Mouse (Mus musculus) urinary bladder, postnatal 25 days (tissue): ENCODE data around the gene Nagk.
A peak's percentile ranks its signal among the peaks of the same experiment; 100 is the strongest.
"Not testable (repeated sequence)": the region's sequence is repeated elsewhere in the genome, so short reads cannot be mapped to it uniquely, and the experiment has no call there.

Source experiments
- DNase-seq: peaks from one replicate; pipeline ENCODE4 v3.0.0; 2022; ENCODE audit warnings: low spot score

Gene Nagk

DNA sequence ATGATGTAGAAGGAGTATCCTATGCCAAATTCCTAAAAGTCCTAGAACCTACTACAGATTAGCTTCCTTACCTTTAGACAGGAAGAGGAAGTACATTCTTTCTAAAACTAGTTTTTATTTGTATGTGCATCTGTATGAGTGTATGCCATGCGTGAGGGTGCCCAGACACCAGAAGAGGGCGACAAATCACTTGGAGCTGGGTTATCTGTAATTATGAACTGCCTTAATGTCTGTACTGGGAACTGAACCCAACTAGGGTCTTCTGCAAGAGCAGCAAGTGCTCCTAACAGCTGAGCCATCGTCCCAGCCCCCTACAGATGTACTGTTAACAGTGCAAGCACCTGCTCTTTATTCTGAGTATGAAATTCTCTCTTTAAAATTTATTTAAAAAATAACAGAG, 21.0 kb downstream of the Nagk start:
- no peak for DNase-seq

DNA sequence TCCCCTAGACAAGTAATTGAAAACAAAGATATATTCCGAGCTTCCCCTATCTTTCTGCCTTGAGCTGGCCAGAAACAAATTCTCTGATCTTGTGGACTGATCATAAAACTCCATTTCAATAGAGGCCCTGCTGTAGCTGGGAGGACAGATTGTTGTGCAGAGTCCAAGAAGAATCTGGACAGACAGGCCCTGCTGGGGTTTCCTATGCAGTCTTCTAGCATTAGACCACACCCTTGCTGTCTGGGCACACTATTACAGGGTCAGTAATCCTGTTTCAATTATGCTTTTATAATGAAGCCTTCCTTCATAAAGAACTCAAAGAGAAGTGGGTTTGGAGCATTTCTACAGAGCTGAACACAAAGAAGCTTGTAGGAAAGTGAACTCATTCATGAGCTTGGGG, 24.2 kb downstream of the Nagk start:
- no peak for DNase-seq

DNA sequence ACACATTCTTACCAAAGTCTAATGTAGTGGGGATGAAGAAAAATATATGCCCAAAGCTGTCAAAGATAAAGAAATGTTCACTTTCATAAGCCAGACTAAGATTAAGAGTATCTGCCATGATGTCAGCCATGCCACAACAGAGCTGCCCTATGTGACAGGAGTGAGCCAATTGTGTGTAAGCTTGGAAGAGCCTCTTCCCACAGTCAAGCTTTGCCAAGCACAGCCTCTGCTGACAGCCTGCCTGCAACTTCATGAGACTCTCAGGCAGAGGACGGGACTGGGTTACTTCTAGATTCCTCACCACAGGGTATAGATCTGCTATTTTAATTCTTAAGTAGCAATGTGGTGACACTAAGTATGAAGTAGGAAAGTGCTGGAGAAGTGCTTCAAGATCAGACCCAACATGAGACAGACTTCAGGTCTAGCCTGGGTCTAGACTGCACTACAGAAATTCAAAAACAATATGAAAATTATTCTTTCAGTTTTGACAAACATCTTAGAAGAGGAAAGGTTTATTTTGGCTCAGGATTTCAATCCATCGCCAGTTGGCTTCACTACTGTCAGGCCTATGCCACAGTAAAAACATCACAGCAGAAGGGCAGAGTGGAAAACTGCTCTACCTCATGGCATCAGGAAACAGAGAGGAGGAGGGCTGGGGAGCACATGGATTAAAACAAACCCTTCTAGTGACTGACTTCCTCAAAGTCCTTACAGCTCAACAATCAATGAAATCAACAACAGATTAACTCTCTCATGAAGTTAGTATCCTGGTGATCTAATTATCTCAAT, 26.1 kb downstream of the Nagk start:
- DNase-seq = no peak

DNA sequence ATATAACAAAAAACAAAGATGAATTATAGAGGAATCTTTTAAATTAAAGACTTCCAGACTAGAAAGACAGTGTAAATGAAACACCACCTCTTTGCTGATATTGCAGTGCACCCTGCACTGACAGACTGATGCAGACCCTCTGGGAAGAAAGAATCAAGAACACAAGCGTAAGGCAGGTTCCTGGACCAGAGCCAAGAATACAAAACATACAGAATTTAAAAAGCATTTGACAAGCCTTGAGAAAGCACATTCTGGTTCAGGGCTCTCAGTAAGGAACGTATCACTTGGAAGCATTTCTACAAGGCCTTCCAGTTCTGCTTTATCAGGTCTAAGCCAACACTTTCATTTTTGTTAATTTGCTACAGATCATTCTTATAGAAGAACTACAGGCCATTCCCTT, 27.1 kb downstream of the Nagk start:
- no peak for DNase-seq

DNA sequence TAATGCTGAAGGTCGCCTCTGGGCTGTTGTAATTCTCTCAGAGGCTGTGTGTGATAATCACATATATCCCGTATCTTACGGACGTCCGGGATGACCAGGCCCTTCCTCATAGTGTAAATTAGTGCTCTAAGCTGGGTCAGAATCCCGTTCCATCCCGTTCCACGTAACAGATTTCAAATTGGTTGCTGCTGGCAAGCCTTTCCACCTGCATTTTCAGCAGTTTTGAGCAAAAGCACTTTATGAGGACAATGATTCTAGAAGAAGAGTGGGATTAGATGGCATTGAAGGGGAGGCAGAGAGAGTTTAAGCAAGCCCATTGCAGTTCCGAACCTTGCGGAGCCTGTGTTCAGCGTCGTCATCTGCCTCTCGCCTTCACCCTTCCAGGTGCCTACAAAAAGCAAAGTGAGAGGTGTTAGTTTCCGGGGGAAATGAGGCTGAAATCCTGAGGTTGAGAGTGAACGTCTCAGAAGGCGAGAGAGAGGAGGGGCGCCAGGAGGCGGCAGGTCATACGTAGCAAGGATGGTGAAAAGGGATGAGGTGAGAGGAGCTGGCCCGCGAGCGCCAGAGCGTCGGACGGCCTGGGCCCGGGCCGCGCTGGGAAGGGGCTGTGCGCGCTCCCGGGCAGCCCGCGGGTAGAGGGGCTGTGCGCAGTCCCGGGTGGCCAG, 36.3 kb downstream of the Nagk start:
- DNase-seq = no peak

DNA sequence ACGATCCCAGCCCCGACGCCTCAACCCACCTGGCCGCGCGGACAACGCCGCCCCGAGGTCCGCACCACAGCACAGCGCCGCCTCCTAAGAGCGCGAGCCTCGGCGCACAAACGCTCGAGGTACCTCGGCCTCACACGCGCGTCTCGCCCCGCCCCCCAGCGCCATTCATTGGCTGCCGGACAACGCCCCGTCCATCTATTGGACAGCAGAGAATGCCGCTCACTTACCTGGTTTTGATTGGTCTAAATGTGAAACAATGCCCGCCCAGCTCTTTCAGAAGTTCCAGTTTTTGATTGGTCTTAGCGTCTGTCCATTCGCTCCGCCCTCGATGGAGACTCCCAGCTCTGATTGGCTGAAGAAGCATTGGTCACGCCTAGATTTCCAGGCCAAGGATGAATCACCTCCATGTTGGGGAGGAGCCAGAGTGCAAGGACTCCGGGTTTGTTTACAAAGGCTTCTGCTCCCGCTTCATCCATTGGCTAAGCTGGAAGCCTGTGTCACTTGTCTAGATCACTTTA, 36.9 kb downstream of the Nagk start, which contains the start of gene Paip2b:
Gene Paip2b (minus strand): TSS at position 136 of the 518 bp plus-strand sequence.
- peak; percentile 94 for DNase-seq

DNA sequence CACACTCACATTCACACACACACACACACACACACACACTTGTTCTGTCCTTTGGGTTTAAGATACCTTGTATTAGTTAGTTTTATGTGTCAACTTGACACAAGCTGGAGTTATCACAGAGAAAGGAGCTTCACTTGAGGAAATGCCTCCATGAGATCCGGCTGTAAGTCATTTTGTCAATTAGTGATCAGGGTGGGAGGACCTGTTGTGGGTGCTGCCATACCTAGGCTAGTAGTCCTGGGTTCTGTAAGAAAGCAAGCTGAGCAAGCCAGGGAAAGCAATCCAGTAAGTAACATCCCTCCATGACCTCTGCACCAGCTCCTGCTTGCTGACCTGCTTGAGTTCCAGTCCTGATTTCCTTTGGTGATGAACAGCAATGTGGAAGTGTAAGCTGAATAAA, 37.6 kb downstream of the Nagk start:
- not testable (repeated sequence) for DNase-seq

DNA sequence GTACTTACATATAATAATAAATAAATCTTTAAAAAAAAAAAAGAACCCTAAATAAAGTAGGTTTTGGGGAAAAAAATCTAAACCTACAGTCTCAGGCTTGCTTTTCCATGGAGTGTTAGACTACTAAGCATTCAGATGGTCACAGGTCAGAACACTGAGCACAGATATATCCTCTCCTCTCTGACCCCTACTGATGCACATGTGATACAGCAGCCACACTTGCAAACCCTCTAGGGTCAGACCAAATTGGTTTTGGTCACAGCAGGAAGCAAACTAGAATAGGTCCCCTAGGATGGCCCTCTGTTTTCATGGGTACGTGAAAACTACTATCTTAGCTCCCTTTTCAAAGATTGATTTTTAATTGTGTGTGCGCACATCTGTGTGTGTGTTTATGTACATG, 42.0 kb downstream of the Nagk start:
- no peak for DNase-seq

DNA sequence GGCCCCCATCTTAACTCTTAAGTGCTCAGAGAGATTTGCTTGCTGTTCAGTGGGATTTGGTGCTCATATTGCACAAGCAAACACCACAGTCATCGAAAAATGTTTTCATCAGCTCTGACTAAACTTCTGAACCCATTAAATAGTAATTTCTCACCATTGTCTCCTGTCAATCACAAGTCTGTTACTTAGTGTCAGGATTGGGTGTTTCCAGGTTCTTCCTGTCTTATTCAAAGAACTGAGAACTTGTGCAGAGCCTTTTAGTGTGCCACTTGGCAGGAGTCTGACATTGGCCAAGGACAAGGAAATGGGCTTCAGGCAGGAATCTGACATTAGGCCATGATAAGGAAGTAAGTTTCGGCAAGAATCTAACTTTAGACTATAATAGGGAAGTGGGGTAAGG, 43.3 kb downstream of the Nagk start:
- no peak for DNase-seq

DNA sequence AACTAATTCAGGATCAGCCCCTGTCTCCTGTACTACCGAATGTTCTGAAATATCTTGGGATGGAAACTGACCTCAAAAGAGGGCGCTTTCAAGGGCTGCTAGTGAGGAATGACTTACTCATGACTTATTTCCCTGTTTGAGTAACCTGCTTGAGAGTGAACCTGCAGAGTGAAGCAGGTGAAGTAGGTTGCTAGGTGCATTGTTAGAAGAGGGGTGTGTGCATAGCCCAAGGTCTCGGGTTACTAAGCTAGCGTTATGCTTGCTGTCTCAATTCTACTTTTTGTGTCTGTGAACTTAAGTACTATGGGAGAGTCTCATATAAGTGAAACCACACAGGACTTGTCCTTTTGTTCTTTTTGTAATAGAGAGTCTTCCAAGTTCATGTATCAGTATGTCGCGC, 45.3 kb downstream of the Nagk start:
- DNase-seq = no peak

DNA sequence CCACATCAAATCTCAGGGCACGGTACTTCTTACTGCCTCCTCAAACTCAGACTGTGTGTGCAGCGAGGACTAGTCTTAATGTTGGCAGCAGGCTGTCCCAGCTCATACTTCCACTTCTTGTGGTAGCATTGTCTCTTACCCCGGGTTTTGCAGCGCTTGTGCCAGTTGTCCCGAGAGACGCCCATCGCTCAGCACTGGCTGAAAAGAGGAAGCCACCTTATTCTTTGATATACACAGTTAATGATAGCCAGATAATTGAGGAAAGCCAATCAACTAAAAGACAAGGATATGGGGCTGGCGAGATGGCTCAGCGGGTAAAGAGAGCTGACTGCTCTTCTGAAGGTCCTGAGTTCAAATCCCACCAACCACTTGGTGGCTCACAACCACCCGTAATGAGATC, 50.1 kb downstream of the Nagk start:
- no peak for DNase-seq

DNA sequence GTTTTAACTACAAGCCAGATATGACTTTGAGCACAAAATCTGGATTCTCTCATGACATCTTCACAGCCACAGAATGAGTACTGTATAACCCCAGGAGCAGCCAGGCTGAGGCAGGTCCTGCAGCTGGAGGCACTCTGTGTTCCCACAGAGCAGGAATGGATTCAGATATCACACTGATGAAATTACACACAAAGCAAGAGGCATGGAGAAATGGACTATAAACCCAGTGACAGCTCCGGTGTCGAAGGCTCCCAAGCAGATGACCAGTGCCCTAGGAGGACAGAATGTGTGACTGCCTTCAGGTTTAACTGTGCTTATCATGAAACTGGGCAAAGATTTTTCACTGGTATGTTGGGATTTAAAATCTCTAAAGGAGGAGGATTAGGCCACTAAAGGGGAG, 51.4 kb downstream of the Nagk start:
- DNase-seq = no peak

DNA sequence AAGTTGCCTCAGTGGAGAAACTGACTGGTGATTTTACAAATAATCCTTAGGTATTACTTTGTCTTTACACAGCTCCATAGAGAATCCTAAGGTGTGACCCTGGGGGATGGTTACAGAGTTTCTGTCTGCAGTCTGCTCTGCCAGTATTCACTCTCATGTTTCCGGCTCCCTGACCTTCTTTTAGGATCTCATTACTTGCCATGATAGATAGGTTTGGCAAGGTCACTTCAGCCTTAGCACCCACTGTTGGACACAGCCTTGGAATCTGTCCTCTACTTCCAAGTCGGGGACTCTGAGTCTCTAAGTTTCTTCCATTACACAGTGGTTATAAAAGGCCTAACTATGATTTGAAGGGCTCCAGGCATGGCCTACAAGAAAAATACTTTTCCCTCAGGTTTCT, 54.7 kb downstream of the Nagk start:
- DNase-seq = no peak
